Mouse (Mus musculus): Measurements from ENCODE around the gene Cpa5. TPM values are rescaled to one million over a fixed set of nuclear protein-coding genes. Genes with fewer than 3 reads are reported as not detected.

Gene Cpa5
- total RNA-seq, 2 experiments from 2014 or later, result not detected

DNA sequence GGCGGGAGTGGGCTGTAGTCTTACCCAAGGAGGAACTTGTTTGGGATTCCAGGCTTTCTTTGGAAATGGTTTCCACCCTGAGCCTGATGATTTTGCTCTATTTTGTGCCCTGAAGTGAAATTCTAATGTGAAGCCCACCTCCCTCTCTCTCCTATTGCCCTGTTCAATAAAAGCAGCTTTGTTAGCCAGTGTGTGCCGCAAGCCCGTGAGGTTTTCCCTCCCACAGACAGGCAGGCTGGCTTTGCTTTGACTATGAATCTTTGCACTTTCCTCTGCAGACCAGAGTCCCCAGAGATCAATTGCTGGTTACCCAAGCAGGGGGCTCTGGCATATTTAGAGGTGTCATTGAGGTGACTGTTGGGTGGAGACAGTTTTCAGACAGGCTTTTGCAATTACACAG is 33.7 kb downstream of the Cpa5 start:
- DNase-seq, result no peak

DNA sequence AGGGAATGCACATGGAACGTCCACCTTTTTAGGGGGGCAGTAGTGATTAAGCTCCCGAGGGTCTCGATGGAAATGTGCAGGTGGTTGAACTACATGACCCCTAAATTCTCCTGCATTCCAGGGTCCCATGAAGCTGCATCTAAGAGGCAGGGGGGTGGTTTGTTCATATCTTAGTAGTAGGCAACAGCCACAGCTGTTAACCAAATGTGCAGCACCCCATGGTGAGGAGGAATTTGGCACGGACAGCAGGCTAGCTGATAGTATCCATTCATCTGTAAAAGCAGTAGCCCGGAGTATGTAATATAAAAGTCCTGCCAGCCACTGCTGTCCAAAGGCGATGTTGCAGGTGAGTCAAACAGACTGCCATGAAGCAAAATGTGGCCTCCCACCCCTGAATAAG is 34.6 kb downstream of the Cpa5 start:
- DNase-seq, result no peak

DNA sequence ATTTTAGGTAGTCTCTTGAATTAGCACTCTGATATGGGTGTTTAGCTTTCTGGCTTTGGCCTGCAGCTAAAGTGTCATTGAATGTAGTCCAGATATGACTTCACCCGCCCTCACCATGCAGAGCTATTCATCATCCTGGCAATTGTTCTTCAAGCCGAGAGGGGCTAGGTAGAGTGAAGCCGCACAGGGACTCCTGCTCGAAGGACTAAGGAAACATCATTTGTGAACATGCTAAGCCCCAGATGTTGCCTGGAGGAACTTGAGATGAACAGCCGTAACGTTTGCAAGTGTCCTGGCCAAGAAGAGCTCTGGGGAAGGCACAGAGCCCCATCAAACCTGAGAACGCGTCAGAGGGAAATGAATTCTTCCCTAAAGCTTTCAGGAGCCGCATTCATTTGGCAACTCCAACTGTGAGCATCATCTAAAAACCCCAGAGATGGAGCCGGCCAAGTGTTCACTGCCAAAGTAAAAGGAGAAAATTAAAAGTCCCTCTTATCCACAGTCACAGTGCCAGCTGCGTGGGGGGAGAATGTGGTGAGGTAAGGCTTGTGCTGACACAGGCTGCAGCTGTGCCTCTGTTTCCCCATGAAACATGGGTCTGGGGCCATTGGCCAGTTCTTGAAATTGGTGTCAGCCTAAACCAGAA is 39.0 kb downstream of the Cpa5 start:
- DNase-seq, result peak; percentile 26 to 42

DNA sequence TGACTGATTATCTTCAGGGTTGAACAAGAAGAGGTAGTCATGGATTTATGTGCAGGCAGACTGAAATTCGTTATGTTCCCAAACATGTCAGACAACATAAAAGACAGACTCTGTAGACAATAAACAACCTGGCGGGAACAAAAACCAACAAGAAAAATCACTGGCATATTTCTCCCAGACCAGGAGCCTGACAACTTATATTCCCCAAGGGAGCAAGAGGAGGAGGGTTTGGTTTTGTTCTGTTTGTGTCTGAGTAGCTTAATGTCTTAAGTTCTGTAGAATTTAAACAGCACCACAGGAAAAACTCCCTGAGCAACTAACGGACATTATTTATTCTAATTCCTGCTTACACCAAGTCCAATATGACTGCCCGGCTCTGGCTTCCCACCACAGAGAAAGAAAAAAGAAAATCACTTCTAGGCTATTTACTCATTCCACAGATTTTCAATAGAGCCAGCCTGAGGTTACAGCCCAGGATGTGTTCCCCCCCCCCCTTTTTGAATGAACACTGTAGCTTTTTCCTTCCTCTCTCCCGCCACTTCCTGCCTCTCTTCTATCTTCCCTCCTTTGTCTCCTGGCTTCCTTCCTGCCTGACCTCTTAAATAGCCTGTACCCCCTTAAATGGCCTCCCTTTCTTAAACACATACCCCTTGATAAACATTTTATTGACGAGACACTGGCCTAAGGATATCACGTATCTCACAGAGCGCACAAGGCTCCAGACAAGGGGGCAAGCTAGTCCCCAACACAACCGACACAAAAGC is 41.8 kb downstream of the Cpa5 start:
- no peak for DNase-seq

DNA sequence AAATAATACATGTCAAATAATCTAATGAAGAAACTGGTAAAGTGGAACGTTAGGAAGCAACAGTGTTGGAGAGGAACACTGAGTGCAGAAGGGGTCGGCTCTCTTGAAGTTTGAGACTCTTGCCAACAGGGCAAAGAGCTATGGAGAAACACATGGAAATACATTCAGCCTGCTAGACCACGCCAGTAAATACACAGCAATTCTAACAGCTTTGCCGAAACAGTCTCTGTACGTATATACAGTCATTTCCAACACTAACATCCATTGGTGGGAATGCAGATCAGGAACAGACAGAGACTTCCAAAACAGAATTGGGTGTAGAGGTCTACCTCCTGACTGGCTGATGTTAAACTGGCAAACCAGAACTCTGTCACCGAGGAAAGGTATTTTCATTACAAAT is 42.7 kb downstream of the Cpa5 start:
- no peak for DNase-seq

DNA sequence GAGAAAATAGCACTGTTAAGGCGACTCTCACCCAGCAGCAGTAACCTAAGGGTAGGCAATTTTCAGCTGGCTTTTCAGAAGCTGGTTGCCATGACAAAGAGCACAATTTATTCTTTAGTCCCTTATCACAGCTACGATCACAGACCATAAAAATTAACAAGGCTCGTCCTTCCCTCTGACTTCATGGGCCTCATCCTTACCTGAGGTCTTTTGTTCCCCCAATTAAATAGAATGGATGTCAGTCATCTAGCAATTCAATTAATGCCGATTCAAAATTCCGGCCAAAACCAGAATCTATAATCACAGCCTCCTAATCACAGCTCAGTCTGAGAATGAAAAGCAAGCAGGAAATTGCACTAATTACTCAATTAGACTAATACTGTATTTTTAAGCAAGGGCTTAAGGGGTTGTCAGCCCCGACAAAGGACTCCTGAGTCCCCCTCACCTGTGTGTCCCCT is 43.6 kb downstream of the Cpa5 start:
- DNase-seq, result no peak

DNA sequence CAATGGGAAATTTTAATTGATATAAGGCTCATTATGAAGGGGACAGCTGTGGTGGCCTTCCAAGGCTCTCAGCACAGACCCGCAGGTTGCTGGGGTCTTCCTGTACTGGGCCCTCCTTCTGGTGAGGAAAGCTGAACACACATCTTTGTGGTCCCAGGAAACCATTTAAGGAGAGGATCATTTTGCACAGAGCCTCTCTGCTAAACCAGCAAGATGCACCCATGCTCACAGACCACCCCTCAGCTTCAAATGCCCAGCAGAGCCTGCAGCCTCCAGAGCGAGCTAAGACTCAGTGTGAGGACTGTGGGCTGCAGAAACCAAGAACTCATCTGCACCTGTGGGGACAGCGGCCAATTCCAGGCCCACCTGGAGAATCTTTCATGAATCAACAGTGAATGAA is 44.1 kb downstream of the Cpa5 start:
- no peak for DNase-seq

DNA sequence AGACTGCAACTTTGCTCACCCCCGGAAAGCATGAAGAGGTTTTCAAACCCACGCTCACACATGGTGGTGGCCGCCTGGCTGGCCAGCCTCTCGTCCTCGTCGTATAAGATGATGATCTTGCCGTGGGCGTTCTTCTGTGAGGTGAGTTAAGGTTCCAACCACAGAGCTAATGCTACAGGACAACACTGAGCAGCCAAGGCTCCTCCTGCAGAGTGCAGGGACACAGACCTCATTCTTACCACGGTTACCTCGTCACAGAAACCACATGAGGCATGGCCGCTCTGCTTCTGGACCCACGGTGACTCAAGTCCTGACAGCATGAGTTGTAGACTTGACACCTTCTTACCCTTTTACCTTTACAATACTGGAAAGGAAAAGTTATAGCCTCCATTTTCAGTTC is 46.5 kb downstream of the Cpa5 start:
- no peak for DNase-seq

DNA sequence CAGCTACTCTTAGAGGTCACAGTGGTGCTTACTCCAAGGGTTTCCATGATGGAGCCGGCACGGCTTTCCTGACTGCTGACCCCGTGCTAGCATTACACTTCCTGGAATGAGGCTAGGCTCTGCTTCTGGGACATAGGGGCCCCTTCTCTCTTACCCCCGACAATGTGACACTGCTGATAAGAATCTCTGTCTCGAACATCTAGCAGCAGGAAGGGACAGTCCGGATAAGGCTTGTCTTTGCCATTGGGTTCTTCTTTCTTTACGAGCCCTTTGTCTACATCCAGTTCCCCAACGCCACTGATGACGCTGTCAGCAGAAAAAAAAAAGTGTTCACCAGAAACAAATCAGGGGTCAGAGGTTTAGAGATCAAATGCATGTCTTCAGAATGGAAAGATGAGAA is 47.8 kb downstream of the Cpa5 start:
- DNase-seq, result no peak

DNA sequence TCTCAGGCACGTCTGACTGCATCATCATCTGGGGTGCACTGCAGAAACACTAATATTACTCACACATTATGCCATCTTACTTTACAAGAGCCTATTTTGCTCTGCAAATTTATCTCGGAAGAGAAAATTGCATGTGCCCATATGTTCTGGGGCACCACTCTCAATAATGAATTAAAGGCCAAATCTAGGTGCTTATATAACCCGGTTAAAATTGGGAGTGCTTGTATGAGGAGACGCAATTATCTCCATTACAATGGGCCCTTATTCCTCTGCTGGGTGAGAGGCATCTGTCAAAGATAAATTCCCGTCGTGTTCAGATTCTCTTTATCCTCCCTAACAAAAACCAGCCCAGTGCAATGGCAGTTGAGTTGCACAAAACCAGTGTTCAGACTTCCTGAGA is 54.0 kb downstream of the Cpa5 start:
- DNase-seq, result no peak

DNA sequence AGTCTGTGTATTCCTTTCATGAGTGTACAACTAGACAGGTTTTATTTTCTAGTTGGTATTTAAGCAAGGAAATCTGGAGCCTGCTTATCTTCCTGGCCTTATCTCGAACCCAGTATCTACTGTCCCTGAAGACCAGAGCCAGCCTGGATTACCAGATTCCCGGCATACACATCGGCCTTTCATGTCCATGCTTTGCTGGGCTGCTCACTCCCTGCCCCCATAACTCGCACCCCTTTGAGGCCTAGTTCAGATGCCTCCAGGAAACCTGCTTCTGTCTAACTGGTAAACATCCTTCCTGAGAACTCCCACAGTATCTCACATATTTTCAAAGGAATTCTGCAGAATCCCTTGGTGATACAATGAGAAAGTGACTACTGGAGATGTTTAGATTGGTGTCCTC is 54.5 kb downstream of the Cpa5 start:
- DNase-seq, result no peak

DNA sequence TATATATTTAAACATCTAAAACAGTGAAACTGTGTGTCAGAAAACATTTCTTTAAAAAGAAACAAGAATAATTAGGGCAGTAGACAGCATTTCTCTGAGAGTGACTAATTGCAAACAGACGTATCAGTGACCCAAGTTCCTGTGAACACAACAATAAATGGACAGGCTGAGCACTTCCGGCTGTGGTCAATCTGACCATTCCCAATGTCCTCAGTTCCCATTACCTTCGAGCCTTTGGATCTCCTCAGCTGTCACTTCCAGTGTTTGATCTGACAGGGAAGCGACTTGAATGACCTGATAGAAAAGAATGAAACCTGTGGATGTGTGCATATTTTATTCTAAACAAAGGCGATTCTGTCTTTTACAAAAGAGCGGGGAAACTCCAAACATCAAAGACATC is 55.2 kb downstream of the Cpa5 start:
- no peak for DNase-seq

DNA sequence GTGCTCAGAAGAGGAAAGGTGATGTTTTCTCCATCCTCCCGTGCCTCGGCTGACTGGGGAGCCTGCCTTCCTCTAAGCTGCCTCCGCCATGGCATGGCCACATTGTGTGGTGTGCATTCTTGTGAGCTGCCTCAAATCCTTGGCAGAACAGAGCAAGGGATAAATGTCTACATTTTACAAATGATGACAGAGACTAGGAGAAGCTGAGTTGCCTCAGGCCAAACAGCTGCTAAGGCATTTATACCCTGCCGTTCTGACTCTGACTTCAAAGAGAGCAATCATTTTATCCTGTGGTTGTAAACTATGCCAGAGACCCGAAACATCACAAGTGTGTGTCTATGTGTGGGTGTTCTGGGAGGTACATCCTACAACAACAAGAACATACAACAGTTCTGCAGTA is 56.8 kb downstream of the Cpa5 start:
- no peak for DNase-seq

DNA sequence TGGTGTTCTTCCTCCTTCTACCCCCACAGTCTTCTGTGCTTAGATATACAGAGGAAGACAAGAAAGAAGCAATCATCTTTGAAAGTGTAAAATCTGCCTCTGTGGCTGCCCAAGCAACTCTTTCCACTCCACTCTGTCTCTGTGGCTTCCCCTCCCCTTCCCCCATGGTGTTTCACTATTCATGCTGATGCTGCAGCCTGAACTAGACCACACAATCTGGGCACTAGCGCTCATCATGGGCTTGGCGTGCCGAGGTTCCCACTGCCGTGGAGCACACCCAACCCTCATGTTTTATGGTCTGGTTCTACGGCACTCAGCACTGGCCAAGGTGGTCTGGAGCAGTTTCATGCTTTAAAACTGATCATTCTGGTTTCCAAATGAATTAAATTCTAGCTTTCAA is 60.9 kb downstream of the Cpa5 start:
- no peak for DNase-seq

DNA sequence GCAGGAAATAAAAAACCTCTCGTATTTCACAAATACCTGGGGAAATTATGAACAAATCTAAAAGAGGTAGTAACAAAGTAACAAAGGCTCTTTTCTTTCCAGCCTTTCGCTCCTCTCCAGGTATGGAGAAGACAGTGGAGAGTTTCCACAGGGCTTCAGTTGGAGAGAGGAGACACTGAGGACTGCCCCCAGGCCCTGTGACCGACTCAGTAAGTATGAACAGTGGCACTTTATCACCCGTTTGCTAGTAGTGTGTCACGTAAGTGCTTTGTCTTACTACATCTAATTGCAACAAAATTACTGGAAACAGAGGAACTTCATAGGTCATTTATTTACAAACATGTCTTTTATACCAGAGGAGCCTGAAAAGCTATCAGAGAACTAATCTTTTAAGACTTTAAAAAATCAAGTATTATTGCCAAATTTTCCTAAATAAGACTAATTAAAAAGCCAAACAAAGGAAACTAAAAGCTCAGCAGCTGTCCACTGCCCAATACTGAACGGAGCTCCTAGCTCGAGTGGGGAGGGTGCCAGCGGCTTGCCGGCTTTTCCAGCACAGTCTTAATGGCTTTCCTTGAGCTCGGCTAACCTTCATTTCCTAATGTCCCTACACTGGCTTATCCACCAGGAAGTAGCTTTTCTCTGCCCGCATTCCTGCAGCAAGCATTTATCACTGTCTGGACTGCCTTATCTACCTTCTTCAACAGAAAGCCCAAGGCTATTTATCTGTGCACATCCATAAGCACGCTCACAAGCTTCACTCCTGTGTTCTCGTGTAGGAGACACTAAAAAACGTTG is 63.2 kb downstream of the Cpa5 start:
- DNase-seq, result peak; percentile 36 to 64

DNA sequence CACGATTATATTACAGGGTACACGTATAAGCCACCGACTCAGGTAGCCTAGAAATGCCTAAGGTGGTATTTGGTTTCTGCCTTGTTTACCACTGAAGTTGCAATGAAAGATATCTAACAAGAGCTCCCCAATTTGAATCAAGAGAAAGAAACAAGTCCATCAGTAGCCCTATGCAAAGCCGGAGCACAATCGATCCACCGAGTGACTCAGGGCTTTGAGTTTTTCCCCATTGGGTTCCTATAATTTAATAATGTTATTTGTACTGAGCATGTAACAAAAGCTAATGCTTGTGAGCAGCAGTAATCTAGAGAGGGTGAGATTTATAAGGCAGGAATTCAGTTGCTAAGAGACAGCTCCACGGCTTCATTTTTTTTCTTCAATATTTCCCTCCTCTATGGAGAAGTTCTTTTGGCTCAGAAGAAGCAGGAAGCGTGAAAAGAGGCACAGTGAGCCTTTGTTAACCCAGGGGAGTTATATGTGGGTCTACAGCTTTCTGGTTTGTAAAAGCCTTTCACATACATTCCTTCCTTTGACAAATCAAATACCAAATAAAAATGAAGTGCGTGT is 64.0 kb downstream of the Cpa5 start:
- DNase-seq, result no peak

DNA sequence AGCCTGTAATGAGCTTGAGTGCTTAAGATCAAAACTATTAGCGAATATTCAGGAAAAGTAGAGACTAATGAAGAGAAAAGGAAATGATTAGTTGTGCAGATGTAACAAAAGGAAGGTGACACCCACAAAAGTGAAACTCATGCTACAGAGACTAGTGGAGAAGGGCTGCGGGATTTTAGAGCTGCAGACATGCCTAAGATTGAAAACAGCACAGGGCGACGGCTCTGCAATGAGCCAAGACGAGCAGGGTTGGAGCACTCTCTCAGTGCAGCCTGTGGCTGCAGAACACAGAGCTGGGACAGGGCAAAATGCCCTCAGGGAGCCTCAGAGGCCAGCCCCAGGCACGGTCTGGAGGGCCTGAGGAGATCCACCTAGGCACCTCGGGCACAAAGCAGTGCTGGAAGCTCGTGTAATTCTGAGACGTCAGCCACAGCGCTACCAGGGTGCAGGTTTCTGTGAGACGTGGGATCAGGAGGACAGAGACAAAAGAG is 64.5 kb downstream of the Cpa5 start:
- DNase-seq, result peak; percentile 18 to 53

DNA sequence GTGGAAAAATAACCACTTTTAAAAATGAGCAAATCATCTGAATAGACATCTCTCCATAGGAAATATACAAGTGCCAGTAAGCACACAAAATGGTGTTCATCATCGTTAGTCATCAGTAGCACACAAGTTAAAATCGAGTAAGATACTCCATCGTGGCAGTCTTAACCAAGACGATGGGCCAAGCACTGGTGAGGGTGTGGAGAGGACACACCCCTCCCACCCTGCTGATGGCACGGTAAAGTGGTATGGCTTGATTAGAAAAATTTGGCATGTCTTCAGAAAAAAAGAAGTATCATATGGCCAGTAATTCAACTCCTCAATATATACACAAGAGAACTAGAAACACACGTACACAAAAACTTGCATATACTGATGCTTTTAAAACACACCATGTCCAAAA is 65.7 kb downstream of the Cpa5 start:
- no peak for DNase-seq

DNA sequence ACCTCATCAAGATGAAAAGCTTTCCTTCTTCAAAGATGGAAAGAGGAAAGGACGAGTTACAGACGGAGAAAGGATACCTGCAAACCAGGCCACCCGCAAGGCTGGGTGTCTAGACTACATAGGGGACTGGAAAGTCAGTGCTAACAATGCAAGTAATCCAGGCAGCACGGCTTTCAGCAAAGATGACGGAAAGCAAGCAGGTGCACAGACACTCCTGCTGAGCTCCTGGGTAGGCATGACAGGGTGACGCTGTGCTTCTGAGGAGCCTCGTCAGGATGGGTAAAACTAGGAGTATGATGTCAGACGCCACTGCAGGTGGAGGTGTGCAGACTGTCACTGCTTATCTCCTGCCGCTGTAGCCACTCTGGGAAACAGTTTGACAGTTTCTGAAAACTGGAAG is 66.8 kb downstream of the Cpa5 start:
- no peak for DNase-seq

DNA sequence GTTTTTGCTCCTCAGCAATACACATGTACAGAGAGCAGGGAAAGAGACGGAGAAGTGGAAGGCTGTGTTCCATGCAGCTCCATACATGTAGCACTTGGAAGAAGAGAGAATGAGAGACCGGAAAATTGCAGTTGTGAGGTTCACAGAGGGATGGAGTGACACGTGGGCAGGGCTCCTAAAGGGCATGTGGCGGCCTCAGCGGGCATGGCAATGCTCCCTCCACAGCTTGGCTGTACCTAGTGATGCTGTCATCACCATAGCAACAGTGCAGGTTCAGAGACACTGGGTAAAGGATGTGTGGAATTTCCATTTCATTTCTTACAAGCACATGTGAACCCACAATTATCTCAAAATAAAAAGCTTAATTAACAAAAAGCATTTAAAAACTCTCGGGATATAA is 67.7 kb downstream of the Cpa5 start:
- DNase-seq, result no peak

DNA sequence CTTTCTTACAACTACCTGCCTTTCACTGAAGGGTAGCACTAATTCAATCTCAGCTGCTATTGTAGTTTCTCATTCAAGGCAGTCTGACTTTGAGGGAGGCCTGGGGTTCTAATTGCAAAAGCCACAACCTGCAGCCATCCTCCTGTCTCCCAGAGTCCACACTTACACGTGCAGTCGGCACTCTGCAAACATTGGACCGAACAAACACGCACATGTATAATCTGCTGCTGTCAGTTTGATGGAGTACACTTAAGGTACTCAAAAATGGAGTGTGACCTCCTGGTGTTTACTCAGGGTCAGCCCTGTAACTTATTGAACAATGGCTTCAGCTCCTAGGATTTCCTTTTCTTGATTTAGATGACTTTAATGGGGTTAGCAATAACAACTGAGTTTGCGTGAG is 68.8 kb downstream of the Cpa5 start:
- DNase-seq, result no peak

DNA sequence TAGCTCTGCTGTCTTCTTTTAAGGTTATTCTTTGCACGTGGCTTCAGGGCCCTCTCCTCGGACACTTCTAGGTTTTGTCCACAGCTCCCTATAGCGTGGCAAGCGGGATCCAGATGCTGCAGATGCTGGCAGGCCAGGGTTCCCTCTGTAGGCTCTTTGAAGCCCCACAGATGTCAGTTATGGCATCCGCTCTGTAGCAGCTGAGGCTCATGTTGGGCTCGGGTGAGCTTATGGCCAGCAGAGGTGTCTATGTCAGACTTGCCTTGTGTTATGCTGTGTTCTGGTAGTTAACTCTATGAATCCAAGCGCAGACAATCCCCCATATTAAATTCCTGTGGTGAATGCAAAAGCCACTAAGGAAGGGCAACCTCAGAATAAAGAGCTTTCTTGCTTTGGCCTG is 69.6 kb downstream of the Cpa5 start:
- no peak for DNase-seq
